Mouse (Mus musculus) E14TG2a.4 (cell line): Measurements from ENCODE around the gene Nemp1.

ENCODE experiments used
- CTCF ChIP-seq: conservative IDR thresholded peaks from 2 replicates; pipeline ENCODE4 v1.5.1; 2014; ENCODE audit warnings: low read length
- NANOG ChIP-seq: IDR thresholded peaks from 2 replicates; pipeline ENCODE4 v1.6.1; 2014; ENCODE audit warnings: borderline replicate concordance, low read length, mixed read lengths

GRCm38 (mm10) chr10:127721671-127722418 is 55.1 kb downstream of the Nemp1 start:
- TF ChIP-seq CTCF = no peak
- no peak for TF ChIP-seq NANOG
